Mouse (Mus musculus): ENCODE results near the gene Smurf1.

Gene Smurf1

DNA sequence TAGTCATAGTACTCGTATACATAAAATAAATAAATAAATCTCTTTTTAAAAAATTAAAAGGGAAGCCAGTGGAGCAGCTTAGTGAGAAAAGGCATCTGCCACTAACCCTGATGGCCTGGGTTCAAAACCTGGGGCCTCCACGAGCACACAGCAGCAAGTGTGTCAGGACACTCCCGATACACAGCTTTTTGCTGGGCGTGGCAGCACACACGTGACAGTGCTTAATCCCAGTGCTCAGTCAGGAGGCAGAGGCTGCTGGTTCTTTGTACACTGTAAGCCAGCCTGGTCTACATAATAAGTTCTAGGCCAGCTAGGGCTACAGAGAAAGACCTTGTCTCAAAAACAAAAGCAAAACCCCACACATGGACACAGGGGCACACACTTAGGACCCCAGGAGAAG, 52.3 kb downstream of the Smurf1 start:
- DNase-seq: no peak

DNA sequence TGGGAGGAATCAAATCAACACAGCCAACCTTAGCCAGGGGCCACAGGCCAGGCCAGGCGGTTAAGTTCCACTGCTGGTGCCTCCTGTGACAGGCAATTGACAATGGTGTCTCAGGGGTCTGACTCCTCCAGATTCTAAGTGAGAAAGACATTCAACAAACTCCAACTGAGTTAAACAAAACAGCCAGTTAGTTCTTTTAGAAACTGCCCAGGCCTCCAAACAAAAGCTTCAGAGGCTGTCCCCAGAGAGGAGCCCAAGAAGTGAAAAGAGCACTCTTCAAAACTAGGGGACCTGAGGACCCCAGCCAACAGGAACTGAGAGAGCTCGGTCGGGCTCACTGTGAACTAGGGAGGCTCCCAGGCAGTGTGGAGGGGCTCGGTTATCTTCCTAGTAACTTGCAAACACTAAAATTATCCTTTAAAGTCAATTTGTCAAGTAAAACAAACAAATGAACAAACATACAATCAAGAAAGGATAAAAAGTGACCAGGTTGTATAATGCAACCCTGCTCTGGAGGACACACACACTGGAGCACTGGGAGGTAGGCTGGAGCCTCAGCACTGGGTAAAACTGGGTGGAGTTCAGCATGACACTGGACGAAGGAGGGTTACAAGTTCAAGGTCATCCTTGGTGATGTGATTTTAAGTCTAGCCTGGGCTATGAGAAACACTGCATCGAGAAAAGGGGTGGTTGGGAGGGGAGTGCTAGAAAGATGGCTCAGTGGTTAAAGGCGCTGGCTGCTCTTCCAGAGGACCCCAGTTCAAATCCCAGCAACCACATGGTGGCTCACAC, 52.9 kb downstream of the Smurf1 start:
- no peak for DNase-seq

DNA sequence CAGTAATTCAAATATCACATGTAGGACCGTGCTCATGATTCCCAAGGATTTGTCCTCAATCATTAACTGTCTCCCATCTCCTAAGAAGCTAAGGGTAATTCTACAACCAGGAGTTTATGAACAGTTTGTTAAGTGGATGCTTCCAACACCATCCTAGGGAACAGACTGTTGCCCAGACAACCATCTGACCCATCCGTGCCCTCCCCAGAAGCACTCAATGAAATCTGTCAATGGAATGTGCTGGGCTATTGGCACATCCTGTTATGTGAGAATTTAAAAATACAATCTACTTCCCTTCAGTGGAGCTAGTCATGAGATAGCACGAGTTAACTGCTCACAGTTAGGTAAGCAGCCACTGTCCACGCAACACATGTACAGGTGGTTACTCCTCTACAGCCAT, 56.1 kb downstream of the Smurf1 start:
- DNase-seq: no peak

DNA sequence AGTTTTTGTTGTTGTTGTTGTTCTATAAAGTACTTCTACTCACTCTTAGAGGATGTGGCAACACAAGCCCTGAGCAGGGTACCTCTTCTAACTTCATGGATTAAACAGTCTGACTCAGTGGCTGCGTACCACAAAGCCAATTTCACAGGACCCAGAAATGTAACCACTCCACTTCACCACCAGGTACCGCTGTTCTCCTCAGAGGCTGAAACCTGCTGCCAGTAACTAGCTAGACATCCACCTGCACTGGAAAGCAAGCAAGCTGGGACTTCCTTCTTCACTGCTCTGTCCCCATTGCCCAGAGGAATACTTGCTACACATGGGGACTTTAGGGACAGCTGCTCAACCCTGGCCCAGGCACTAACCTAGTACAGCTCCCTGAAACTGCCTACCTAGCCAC, 58.1 kb downstream of the Smurf1 start:
- peak; percentile 28 to 49 for DNase-seq

DNA sequence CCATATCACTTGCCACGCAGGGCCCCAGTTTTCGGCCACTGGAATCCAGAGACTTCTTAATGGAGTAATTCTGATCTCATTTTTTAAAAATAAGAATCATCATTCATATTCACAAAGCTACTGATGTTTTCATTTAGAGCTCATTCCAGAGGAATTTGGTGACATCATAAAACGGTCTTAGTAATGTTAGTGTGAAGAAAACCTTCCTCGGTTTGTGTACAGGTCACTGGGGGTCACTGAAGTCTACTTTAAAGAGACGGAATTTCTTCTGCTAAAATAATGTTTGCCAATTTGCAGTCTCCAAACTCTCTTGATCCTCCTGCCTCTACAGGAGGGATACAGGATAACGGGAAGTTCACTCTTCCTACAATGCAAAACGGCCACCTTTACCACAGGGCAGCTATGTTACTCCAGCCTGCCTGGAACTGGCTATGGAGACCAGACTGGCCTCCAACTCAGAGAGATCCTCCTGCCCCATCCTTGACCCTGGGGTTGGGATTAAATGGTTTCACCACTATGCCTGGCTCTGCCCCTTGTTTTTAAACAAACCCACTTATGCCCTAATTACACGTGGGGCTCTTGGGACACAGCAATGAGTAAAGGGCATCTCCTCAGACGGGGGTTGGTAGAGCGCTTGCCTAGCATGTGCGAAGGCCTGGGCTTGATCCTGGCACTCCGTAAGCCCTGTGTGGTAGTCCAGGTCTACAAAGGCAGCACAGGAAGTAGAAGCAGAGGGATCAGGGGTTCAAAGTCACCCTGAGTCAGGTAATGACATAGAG, 61.1 kb downstream of the Smurf1 start:
- no peak for DNase-seq

DNA sequence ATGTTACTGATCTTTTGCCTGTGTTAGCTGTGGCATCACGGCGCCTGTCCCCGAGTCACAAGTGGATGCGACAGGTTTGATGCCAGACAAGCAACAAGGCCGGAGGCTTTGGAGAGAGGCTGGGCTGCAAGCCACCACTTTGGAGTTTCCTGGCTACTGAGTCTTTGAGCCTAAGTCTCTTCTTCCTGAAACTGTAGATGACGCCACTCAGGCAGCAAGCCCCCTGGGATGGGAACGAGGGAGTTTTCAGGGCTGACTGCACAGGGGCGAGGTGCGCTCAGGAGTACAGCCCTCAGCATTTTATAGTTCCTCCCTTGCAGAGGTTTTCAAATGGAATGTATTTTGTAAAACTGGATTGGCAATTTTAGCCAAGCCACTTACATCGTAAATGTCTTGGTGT, 63.9 kb downstream of the Smurf1 start:
- DNase-seq: no peak

DNA sequence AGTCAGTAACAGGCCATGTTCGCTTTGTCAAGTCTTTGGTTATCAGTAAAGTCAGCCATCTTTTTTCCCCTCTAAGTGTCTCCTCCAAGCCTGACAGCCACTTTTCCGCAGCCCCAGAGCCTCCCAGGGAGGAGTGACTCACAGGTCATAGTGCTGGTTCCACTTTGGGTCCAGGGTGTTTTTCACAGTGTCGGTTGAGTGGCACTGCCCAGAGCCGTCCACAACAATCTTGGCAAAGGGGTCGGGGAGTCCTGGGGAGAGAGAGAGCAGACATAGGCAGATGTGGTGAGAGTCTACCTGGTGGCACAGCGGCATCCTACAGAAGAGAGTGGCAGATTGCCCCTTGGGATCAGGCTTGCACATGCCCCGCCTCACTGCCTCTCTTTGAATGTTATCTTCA, 64.6 kb downstream of the Smurf1 start:
- DNase-seq: no peak

DNA sequence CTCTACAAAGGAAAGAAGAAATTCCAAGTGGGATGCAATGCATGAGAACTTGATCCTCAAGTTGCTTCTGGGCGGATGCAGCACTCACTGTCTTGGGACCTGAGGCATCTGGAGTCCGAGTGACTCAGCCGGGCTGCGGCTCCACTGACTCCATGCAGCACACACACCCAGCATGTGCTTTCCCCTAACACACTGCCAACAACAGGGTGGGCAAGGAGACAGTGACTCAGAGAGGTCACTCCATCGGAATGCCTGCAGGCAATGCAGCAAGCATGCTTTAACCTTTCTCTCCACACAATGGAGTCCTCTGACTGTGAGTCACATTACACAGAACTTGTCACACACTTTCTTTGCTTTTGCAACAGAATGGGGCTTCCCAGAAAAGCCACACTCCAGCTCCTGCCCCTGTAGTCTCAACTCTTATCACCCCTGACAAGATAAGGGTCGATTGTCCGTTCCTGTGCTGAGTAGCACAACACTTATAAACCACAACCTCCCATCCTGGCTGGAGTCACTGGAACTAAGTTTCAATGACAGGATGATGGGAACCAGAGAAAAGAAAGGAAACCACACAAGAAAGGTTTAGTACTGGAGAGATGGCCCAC, 67.1 kb downstream of the Smurf1 start:
- peak in 1 of 2 experiments; percentile 21 for DNase-seq

DNA sequence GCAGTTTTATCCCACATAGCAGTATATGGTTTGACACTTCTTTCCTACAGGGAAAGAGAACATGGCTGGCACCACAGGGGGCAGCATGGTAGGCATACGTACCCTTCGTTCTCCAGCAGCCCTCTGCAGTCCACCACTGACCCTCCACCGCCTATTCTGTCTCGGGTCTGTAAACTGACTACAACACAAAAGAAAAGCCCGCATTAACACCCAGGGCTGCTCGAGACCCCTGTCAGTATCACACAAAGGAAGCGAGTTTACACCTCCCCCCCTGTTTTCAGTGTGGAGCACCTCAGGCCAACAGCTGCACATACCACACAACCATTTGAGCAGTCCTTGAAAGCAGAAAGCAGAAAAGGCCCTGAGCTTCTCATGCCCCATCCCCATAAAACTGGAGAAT, 67.8 kb downstream of the Smurf1 start:
- DNase-seq: no peak

DNA sequence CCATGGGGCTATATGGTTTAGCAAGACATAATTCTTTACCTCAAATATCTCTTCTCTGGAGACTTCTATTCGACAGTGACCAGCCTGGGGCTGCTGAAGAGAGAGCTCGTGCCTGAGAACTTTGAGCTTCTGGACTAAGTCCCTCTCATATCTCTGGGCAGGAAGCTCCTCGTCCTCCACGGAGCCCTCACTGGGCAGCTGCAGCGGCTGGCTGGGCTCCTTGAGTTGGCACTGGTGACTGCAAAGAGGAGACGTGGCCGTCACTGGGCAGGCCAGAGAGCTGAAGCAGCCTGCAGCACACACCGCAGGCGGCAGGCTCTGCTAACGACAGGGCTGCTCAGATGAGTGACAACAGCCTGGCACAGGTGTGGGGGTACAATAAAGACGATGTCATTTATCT, 74.4 kb downstream of the Smurf1 start:
- no peak for DNase-seq

DNA sequence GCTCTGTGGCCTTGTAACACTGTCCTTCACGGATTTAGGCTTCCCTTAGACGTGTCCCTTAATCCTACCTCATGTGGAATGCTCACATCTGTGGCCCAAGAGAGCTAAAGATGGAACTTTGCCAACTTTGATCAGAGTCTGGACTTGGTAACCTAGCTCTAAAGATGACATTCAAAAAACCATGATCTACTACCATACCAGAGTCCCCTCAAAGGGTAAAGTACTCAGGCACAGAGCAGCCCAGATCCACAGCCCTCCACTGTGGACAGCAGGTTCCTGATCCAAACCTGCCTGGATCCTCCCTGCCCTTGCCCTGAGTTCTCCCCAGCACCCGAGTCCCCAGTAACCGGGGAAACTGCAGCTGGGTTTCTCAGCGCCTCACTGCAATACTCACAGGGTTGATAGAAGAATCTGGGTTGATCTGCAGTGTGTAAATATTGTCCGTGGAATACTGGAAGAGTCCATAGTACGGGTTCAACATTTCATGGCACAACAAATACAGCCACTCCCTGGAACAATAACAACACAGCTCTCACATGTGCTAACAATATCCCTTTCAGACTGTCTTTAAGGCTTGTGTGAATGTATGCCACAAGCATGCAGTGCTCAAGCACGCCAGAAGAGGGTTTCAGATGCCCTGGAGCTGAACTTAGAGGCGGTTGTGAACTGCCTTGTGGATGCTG, 79.5 kb downstream of the Smurf1 start:
- no peak for DNase-seq

DNA sequence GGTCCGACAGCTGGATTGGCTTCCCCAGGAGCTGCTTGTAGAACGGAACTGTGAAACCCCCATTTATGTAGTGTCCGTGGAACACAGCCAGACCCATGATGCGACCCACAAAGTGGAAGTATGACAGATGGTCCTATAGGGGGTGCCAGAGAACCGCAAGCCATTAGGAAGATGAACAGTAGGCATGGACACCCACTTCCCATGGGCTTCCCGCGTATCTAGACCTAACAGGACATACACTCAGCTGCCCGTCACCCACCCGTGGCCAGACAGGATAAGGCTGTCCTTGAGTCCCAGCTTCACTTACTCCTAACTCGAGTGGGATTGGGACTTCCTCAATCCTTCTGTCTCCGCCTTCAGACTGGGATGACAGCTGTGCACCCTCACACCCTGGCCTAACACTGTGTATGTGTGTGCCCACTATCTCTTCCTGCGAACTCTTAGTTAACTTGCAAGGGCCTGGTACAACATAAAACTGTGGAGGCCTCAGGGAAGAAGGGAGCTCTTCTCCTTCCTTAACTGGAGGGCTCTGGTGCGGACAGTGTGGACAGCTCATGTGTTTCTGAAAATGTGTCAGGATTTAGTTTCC, 80.9 kb downstream of the Smurf1 start:
- no peak for DNase-seq

DNA sequence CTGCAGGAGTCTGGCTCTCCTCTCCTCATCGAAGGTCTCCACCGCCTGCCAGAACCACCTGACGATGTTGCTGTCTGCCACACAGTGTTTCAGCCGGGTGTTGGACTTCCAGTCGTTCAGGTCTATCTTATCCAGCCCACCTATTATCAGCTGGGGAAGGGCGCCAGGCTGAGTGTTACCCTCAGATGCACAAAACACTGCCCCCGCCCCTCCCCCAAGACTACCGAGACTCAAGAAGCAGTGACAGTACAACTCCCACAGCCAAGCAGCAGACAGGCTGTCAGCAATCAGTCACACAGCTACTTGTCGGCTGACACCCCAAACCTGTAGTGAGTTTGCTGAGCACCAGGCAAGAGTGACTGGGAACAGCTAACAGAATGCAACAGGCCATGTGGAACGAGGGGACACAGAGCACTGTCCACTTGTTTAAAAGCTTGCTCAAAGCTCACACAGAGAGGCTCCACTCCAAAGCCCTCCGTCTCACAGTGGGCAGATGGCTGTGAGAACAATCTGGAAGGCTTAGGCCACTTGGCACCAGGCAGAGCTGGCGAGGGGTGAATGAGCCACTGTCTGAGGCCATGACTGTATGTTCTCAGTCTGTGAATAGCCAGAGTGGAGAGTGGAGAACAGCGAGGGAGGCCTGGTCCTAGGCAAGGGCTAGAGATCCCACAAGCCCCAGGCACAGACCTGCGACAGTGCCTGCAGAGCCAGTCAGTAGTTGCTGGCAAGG, 83.8 kb downstream of the Smurf1 start:
- DNase-seq: no peak

DNA sequence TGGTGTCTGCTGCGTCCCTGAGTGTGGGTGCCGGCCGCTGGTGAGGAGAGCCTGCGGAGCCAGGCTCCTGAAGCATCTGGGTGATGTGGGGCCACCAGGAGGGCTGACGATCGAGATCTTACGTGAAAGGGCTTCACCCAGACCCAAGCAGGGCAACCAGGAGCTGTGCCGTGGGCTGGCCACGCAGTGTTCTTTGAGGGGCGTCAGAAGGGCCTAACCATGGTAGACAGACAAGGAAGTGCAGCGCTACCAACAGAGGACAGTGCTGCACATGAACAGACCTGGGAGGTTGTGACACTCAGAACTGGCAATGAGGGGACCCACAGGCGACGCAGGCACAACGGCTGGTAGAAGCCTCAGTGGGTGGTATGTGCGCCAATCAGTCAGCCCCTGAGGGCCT, 88.6 kb downstream of the Smurf1 start:
- DNase-seq: no peak

DNA sequence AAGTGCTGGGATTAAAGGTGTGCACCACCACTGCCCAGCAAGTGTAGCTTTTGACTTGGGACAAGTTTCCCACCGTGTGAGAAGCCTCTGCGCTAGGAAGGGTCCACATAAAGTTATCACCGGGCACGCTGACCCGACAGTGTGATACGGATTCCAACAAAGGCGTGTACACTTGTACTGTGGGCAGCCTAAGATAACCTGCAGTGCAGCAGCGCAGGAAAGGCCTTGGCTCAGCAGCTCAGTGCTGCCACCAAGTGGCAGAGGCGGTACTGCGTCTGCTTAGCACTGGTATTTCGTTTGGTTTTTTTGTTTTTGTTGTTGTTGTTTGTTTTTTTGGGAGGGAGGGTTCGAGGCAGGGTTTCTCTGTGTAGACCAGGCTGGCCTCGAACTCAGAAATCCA, 89.8 kb downstream of the Smurf1 start:
- DNase-seq: peak; percentile 37 to 53

DNA sequence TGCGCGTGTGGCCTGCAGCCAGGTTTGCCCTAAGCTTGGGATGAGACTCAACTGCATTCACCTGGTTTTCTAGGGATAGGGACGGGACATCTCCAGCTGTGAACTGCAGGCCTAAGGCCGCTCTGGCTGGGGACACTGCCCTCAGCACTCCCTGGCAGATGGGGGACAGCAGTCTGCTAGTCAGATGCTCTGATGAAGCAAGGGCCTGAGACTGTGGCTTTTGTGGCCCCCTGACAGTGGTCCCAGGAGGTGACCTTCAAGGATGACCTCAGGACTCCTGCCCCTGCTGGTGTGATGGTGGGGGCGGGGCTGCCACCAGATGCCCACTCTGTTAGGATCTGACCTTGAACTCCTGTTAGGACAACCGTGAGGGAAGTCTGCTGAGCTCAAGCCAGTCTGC, 90.4 kb downstream of the Smurf1 start:
- no peak for DNase-seq

DNA sequence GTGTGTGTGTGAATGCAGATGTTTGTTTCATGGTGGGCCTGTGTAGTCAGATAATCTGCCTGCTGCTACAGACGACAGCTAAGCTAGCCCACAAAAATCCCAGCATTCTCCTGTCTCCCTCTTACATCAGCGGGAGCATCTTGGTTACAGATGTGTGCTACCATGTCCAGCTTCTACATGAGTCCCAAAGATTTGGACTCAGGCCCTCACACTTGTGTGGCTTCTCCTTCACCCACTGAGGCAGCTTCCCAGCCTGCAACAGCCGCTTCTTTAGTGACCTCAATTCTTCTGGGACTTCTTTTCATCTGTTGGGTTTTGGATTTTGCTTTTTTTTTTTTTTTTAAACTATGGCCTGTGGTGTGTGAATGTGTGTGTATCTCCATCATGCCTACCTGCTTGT, 92.8 kb downstream of the Smurf1 start:
- DNase-seq: no peak

DNA sequence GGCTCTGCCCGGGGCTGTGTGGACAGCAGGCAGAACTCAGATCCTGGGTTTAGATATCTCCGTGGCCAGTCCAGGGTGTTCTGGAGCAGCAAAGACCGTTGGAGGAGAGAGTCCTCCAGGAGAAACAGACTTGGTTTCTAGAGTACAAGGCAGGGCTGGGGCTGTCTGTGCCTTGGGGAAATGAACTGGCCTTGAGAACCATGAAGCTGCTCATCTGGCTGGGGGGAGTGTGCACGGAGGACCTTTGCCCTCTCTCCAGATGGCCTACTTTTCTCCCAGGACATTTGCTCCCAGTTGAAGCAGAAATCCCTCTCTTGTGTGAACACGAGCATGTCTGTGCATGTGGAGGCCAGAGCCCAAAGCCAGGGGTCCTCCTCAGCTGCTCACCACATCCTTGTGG, 93.3 kb downstream of the Smurf1 start:
- no peak for DNase-seq

DNA sequence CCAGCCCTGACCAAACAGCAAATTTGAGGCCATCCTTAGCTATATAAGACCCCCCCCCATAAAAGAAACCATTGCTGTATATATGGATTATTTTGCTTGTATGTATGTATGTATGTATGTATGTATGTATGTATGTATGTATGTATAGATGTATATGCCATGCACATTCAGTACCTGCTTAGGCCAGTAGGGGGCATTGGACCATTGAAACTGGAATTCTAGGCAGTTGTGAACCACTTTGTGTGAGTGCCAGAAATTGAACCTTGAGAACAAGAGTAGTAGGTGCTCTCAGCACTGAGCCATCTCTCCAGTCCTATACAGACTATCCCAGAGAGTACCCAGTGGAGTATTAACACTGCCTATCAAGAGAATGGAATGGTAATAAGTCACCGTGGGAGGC, 93.9 kb downstream of the Smurf1 start:
- DNase-seq: no peak

DNA sequence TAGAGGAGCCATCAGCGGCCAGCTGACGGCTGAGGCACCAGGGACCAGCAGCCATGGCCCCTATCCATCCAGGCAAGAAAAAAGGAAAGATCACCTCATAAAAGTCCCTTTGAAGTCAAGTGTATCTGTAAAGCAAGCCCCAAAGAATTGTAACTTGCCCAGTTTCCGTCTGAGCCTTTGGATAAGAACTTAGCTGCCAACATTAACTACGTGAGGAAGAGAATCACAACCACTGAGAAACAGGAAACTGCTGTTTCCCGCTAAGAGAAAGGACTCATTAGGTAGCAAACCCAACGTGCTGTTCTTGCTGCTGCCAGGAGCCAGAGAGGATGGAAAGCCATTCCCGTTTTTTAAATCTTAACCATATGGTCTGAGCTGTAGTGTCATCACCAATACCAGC, 94.9 kb downstream of the Smurf1 start:
- no peak for DNase-seq

DNA sequence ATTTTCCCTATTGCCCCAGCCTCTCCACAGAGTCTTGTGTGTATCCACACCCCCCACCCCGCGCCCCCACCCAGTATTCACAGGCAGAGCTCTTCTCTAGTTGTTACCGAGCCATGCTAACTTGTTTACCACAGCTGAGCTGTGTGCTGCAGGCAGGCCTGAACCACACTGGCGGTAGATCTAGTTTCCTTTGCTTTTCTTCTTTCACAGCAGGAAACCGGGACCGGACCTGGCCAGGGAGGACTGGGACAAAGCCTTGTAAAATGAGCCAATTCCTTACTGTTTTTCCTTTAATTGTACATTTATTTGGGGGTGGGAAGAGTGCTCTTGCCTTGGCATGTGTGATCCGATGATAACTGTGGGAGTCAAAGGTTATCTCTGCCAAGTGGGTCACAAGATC, 96.2 kb downstream of the Smurf1 start:
- no peak for DNase-seq

DNA sequence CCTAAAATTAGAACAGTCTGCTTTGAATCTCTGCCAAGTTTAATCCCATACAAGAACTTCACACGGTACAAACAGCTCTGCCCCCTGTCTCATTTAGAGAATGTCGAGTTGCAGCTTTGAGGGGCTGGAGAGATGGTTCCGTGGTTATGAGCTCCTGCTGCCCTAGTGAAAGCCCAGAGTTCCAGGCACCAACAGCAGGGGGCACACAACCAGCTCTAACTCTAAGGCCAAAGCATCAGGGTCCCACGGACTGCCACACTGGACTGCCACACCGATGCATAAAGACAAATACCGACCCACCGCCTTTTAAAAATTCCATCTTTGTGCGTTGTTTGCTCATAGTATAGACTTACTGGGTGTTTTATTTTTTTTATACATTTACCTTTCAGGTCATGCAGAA, 98.7 kb downstream of the Smurf1 start:
- DNase-seq: no peak

Data from lung, adult 18-20 months (tissue).